Mouse (Mus musculus) forebrain, embryonic 11.5 days (tissue): ENCODE data around the gene Brwd1. TPM values are rescaled to one million over a fixed set of nuclear protein-coding genes. Genes with fewer than 3 reads are reported as not detected.
A peak's percentile ranks its signal among the peaks of the same experiment; 100 is the strongest.

Experiments
- ATAC-seq: fragments of 200-750 bp; cut with Nextera tagmentation; replicated peaks from 2 replicates; pipeline ENCODE4 v1.8.0; 2017; ENCODE audit warnings: moderate TSS enrichment; ENCODE audit not compliant: low FRiP score
- DNase-seq: peaks from one replicate; pipeline ENCODE4 v3.0.0-alpha.2; 2017; ENCODE audit warnings: low spot score
- H3K27ac ChIP-seq: fragments of 300-500 bp; sonication (generic); 2 replicates; pipeline ENCODE4 v1.5.1; 2014; ENCODE audit warnings: low read depth, low read length
- H3K27me3 ChIP-seq: fragments of 300-500 bp; sonication (generic); 2 replicates; pipeline ENCODE4 v1.6.1; 2014; ENCODE audit warnings: mild to moderate bottlenecking, low read length, mixed read lengths; ENCODE audit not compliant: control insufficient read depth, insufficient read depth
- H3K36me3 ChIP-seq: fragments of 300-500 bp; sonication (generic); 2 replicates; pipeline ENCODE4 v1.6.1; 2014; ENCODE audit warnings: mild to moderate bottlenecking, low read length, moderate library complexity, mixed read lengths; ENCODE audit not compliant: control insufficient read depth, insufficient read depth
- H3K4me1 ChIP-seq: fragments of 300-500 bp; sonication (generic); replicated peaks from 2 replicates; pipeline ENCODE4 v1.6.1; 2014; ENCODE audit warnings: low read length, mixed read lengths; ENCODE audit not compliant: control insufficient read depth, insufficient read depth
- H3K4me2 ChIP-seq: fragments of 300-500 bp; sonication (generic); 2 replicates; pipeline ENCODE4 v1.6.1; 2014; ENCODE audit warnings: low read depth, mild to moderate bottlenecking, low read length, moderate library complexity, mixed read lengths; ENCODE audit not compliant: severe bottlenecking
- H3K4me3 ChIP-seq: fragments of 300-500 bp; sonication (generic); 2 replicates; pipeline ENCODE4 v1.5.1; 2014; ENCODE audit warnings: low read depth, low read length
- H3K9ac ChIP-seq: fragments of 300-500 bp; sonication (generic); 2 replicates; pipeline ENCODE4 v1.6.1; 2014; ENCODE audit warnings: low read length
- H3K9me3 ChIP-seq: fragments of 300-500 bp; sonication (generic); 2 replicates; pipeline ENCODE4 v1.6.1; 2016; ENCODE audit warnings: low read length, mixed read lengths; ENCODE audit not compliant: control insufficient read depth
- WGBS: fragments of 180-500 bp; shearing (Covaris S2); extraction: QIAGEN DNeasy Blood & Tissue Kit; methylation state at CpG from one replicate; pipeline ENCODE4 v1.1.7; 2014; 5-methylcytosine and 5-hydroxymethylcytosine counted together
- polyA plus RNA-seq: library from polyadenylated mRNA; unstranded; fragments of >200 nt; fragmentation: Nextera tagmentation; extraction: Ambion mirVana; gene quantifications from 2 replicates; pipeline ENCODE4 v1.2.1, GENCODE M21; 2014

Brwd1 gene
- polyA plus RNA-seq: 183 and 192 TPM in 2 replicates

- under 1% methylated on average over 80 of the region's 107 CpGs for WGBS
- Histone ChIP-seq H3K27me3 (no peaks in the 10 kb centered on the region), H3K4me1 (peaks cover 6% of the 10 kb centered on the region; the same call in 1 of the 2 replicates), H3K36me3 (peaks cover 4% of the 10 kb centered on the region; the same call in 1 of the 2 replicates), H3K27ac (peak within 1 kb of the TSS; percentile 94), H3K4me3 (peak within 1 kb of the TSS; percentile 98), H3K9me3 (no peaks in the 10 kb centered on the region), H3K9ac (peak within 1 kb of the TSS; percentile 99), H3K4me2 (peak within 1 kb of the TSS; percentile 73)
- peak; percentile 87 for ATAC-seq
- DNase-seq: peak; percentile 95
Observed at GRCm38 (mm10) chr16:96082301-96083178, at the start of gene Brwd1. Brwd1 (minus strand) TSS chr16:96082526.

DNA sequence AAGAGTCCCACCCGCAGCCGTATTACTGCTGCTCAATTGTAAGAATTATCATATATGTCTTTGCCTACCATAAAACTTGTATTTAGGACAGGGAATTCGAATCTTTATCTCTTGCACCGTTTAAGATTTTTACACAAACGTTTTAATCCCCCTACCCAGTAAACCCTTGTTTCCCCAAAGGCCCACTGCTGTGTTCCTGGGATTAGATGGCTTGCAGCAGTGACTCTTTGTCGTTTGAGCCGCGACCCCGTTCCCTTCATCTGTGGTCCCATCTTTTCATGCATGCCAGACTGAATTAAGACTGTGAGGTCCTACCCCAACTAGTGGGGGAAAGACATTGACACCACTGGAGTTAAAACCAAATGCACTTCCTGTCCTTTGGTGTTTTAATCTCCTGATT, 46.1 kb upstream of the Brwd1 start:
- Histone ChIP-seq H3K4me3 (peak overlapping the region; percentile 95), H3K9ac (peak overlapping the region; percentile 74), H3K4me2 (peak overlapping the region; percentile 86), H3K9me3 (no peaks in the 10 kb centered on the region), H3K27me3 (no peaks in the 10 kb centered on the region), H3K36me3 (peaks cover 11% of the 10 kb centered on the region; the same call in 1 of the 2 replicates), H3K27ac (peak overlapping the region; percentile 86), H3K4me1 (peaks cover 6% of the 10 kb centered on the region; the same call in 1 of the 2 replicates)
- under 1% methylated on average over 9 of the region's 9 CpGs for WGBS
- no peak for ATAC-seq
- DNase-seq: peak; percentile 62

DNA sequence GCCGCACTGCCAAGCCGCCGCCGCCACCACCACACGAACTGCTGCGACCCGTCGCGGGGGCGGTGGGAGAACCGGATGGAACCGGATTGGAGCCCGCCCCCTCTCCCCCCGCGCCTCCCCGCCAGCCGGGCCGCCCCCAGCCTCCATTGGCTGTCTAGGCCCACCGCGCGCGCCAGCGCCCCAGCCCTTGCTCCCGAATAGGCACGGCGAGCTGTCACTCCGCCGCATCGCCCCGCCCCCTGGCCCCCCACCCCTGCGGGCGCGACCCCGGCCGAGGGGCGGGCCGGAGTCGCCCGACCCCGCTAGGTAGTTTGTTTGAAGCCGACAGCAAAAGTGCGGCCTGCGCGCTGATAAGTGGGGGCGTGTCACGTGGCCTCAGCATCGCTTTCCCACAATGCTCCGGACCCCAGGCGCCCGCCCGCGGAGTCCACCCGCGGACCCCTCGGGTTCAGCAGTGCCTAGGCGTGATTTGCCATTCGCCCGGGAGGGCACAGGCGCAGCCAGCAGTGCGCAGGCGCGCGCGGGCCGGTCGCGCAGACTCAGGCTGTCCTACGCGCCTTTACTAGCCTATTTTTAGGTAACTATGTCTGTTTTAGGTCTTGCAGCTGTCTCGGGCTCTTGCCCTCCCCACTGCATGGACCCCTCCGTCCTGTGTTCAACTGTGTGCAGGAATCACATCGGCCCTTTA, 45.5 kb upstream of the Brwd1 start, which contains the start of gene Hmgn1:
Hmgn1 (minus strand) TSS at position 73 of the 688 bp plus-strand sequence.
- under 1% methylated on average over 61 of the region's 72 CpGs for WGBS
- Histone ChIP-seq H3K27me3 (no peaks in the 10 kb centered on the region), H3K9me3 (no peaks in the 10 kb centered on the region), H3K27ac (peak within 1 kb of the TSS; percentile 94), H3K4me1 (peaks cover 6% of the 10 kb centered on the region; the same call in 1 of the 2 replicates), H3K4me3 (peak within 1 kb of the TSS; percentile 95), H3K4me2 (peak within 1 kb of the TSS; percentile 86), H3K36me3 (peaks cover 15% of the 10 kb centered on the region; the same call in 1 of the 2 replicates), H3K9ac (peak within 1 kb of the TSS; percentile 98)
- DNase-seq (peak; percentile 100), ATAC-seq (peak; percentile 97)

- Histone ChIP-seq H3K9ac (peak overlapping the region; percentile 98), H3K36me3 (peaks cover 15% of the 10 kb centered on the region; the same call in 1 of the 2 replicates), H3K4me2 (peak overlapping the region; percentile 86), H3K9me3 (no peaks in the 10 kb centered on the region), H3K4me1 (peaks cover 6% of the 10 kb centered on the region; the same call in 1 of the 2 replicates), H3K27me3 (no peaks in the 10 kb centered on the region), H3K4me3 (peak overlapping the region; percentile 95), H3K27ac (peak overlapping the region; percentile 94)
- WGBS: 1% methylated on average over 48 of the region's 52 CpGs
- DNase-seq: no peak
- ATAC-seq: peak; percentile 79
Observed at GRCm38 (mm10) chr16:96127288-96127656, 44.9 kb upstream of the Brwd1 start.

DNA sequence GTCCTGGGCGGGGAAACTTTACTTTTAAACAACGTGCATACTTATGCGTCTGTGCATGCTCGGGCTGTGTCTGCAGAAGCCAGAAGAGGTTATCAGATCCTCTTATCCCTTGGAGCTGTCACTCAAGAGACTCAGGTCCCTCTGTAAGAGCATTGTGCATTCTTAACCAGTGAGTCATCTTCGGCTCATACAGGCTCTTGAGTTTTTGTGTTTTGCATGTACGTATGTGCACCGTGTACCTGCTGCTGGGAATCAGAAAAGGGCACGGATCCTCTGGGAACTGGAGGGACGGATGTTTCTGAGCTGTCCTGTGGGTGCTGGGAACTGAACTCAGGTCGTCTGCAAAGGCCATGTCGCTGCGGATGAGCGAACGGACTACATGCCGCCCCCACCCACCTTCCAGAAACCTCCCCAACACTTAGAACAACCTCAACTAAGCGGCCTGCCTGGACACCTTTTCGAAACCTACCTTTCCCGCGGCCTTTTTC, 44.4 kb upstream of the Brwd1 start:
- peak overlapping the region; percentile 94 for H3K27ac ChIP-seq

DNA sequence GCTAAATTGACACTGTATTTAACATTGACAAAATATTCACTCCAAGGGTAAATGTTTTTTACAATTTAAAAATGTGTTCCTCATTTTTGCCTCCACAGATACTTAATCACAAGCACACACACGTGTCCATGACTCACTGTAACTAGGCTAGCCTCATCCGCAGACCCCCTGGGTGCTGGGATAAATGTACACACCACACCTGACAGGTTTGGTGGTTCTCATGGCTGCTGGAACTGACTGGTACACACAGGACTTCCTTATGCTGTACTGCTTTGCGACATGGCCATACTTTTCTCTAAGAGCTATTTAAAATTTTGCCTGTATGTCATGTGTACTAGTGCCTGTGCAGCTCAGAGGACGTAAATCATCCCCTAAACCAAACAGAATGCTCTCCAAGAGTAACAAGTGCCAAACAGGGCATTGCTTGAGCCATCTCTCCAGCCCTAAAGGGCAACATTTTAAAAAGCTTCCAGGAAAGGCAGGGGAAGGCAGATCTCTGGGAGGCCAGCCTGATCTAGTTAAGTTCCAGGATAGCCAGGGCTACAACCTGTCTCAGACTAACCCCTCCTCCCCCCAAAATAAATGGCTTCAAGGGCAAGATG, 37.8 kb upstream of the Brwd1 start:
- Histone ChIP-seq H3K27me3 (no peaks in the 10 kb centered on the region), H3K4me1 (no peaks in the 10 kb centered on the region), H3K9me3 (no peaks in the 10 kb centered on the region), H3K4me2 (no peak overlapping the region), H3K9ac (no peak overlapping the region), H3K36me3 (peaks cover 18% of the 10 kb centered on the region; the same call in 1 of the 2 replicates), H3K27ac (no peak overlapping the region), H3K4me3 (no peak overlapping the region)
- 76% methylated on average over 4 of the region's 4 CpGs for WGBS
- ATAC-seq: no peak
- no peak for DNase-seq

More for the DNA sequence above, 44.4 kb upstream of the Brwd1 start:
- DNase-seq: no peak
- ATAC-seq: no peak
- Histone ChIP-seq H3K9me3 (no peaks in the 10 kb centered on the region), H3K4me3 (peak overlapping the region; percentile 95), H3K4me1 (peaks cover 6% of the 10 kb centered on the region; the same call in 1 of the 2 replicates), H3K9ac (peak overlapping the region; percentile 98), H3K36me3 (peaks cover 15% of the 10 kb centered on the region; the same call in 1 of the 2 replicates), H3K27me3 (no peaks in the 10 kb centered on the region), H3K4me2 (peak overlapping the region; percentile 86)
- 9% methylated on average over 19 of the region's 19 CpGs for WGBS

- Histone ChIP-seq H3K4me3 (no peak overlapping the region), H3K27ac (no peak overlapping the region), H3K4me2 (no peak overlapping the region), H3K9ac (no peak overlapping the region), H3K9me3 (no peaks in the 10 kb centered on the region), H3K36me3 (no peaks in the 10 kb centered on the region; the same call in 1 of the 2 replicates), H3K4me1 (no peaks in the 10 kb centered on the region), H3K27me3 (no peaks in the 10 kb centered on the region)
- ATAC-seq (no peak), DNase-seq (no peak)
- 50% methylated on average over 4 of the region's 4 CpGs for WGBS
Observed at GRCm38 (mm10) chr16:96114729-96115128, 32.4 kb upstream of the Brwd1 start.

DNA sequence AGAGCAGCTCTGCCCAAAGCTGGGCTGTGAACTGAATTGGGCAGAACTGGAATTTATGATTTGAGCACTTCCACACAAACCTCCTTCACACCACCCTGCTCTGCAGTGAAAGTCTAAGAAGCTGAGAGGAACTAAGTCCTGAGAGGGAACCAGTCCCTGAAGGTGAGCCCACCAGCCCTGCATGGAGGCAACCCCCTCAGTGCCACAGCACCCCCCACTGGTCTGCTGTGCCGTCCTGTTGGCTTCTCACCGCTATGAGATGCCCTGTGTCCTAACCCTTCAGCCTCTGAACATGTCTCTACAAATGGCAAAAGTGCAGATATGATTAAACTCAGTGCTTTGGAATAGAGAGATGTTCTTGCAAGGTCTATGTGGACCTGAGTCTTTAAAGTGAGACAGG, 30.4 kb upstream of the Brwd1 start:
- 46% methylated on average over 2 of the region's 2 CpGs for WGBS
- no peak overlapping the region for H3K9ac ChIP-seq
- H3K4me3 ChIP-seq: no peak overlapping the region
- H3K4me1 ChIP-seq: no peaks in the 10 kb centered on the region
- ATAC-seq: no peak
- no peaks in the 10 kb centered on the region for H3K27me3 ChIP-seq
- no peaks in the 10 kb centered on the region for H3K36me3 ChIP-seq
- DNase-seq: no peak
- no peak overlapping the region for H3K4me2 ChIP-seq
- H3K27ac ChIP-seq: no peak overlapping the region
- no peaks in the 10 kb centered on the region for H3K9me3 ChIP-seq
